Mouse (Mus musculus) forebrain, embryonic 11.5 days (tissue): ENCODE measurements at regions not wholly inside any gene's neighbourhood (a gene's known extent, or its start where the extent isn't known, plus 50 kb on each side); places are given as distances from the start of the nearest gene placed in this dataset.

Source experiments
- ATAC-seq: fragments of 200-750 bp; cut with Nextera tagmentation; replicated peaks from 2 replicates; pipeline ENCODE4 v1.8.0; 2017; ENCODE audit warnings: moderate TSS enrichment; ENCODE audit not compliant: low FRiP score
- DNase-seq: peaks from one replicate; pipeline ENCODE4 v3.0.0-alpha.2; 2017; ENCODE audit warnings: low spot score
- H3K27ac ChIP-seq: fragments of 300-500 bp; sonication (generic); 2 replicates; pipeline ENCODE4 v1.5.1; 2014; ENCODE audit warnings: low read depth, low read length
- H3K27me3 ChIP-seq: fragments of 300-500 bp; sonication (generic); 2 replicates; pipeline ENCODE4 v1.6.1; 2014; ENCODE audit warnings: mild to moderate bottlenecking, low read length, mixed read lengths; ENCODE audit not compliant: control insufficient read depth, insufficient read depth
- H3K36me3 ChIP-seq: fragments of 300-500 bp; sonication (generic); 2 replicates; pipeline ENCODE4 v1.6.1; 2014; ENCODE audit warnings: mild to moderate bottlenecking, low read length, moderate library complexity, mixed read lengths; ENCODE audit not compliant: control insufficient read depth, insufficient read depth
- H3K4me1 ChIP-seq: fragments of 300-500 bp; sonication (generic); replicated peaks from 2 replicates; pipeline ENCODE4 v1.6.1; 2014; ENCODE audit warnings: low read length, mixed read lengths; ENCODE audit not compliant: control insufficient read depth, insufficient read depth
- H3K4me2 ChIP-seq: fragments of 300-500 bp; sonication (generic); 2 replicates; pipeline ENCODE4 v1.6.1; 2014; ENCODE audit warnings: low read depth, mild to moderate bottlenecking, low read length, moderate library complexity, mixed read lengths; ENCODE audit not compliant: severe bottlenecking
- H3K4me3 ChIP-seq: fragments of 300-500 bp; sonication (generic); 2 replicates; pipeline ENCODE4 v1.5.1; 2014; ENCODE audit warnings: low read depth, low read length
- H3K9ac ChIP-seq: fragments of 300-500 bp; sonication (generic); 2 replicates; pipeline ENCODE4 v1.6.1; 2014; ENCODE audit warnings: low read length
- H3K9me3 ChIP-seq: fragments of 300-500 bp; sonication (generic); 2 replicates; pipeline ENCODE4 v1.6.1; 2016; ENCODE audit warnings: low read length, mixed read lengths; ENCODE audit not compliant: control insufficient read depth
- WGBS: fragments of 180-500 bp; shearing (Covaris S2); extraction: QIAGEN DNeasy Blood & Tissue Kit; methylation state at CpG from one replicate; pipeline ENCODE4 v1.1.7; 2014; 5-methylcytosine and 5-hydroxymethylcytosine counted together

GRCm38 (mm10) chr17:14578721-14579120 lies 115.3 kb downstream of the Thbs2 start:
- 94% methylated on average over 1 of the region's 1 CpGs for WGBS
- ATAC-seq (no peak), DNase-seq (no peak)

GRCm38 (mm10) chr17:14578194-14578593 lies 115.8 kb downstream of the Thbs2 start:
- Histone ChIP-seq H3K9ac (no peak overlapping the region), H3K4me1 (no peaks in the 10 kb centered on the region), H3K27me3 (no peaks in the 10 kb centered on the region), H3K9me3 (no peaks in the 10 kb centered on the region), H3K27ac (no peak overlapping the region), H3K4me2 (no peak overlapping the region), H3K36me3 (no peaks in the 10 kb centered on the region), H3K4me3 (no peak overlapping the region)
- WGBS: 56% methylated on average over 3 of the region's 3 CpGs
- ATAC-seq (no peak), DNase-seq (no peak)

More at GRCm38 (mm10) chr17:14578721-14579120, 115.3 kb downstream of the Thbs2 start:
- no peak overlapping the region for H3K4me3 ChIP-seq
- H3K36me3 ChIP-seq: no peaks in the 10 kb centered on the region
- H3K4me1 ChIP-seq: no peaks in the 10 kb centered on the region
- no peaks in the 10 kb centered on the region for H3K27me3 ChIP-seq
- H3K4me2 ChIP-seq: no peak overlapping the region
- no peak overlapping the region for H3K27ac ChIP-seq
- H3K9me3 ChIP-seq: no peaks in the 10 kb centered on the region
- H3K9ac ChIP-seq: no peak overlapping the region

- Histone ChIP-seq H3K4me3 (no peak overlapping the region), H3K9ac (no peak overlapping the region), H3K36me3 (no peaks in the 10 kb centered on the region), H3K9me3 (no peaks in the 10 kb centered on the region), H3K27ac (no peak overlapping the region), H3K4me1 (no peaks in the 10 kb centered on the region), H3K4me2 (no peak overlapping the region), H3K27me3 (no peaks in the 10 kb centered on the region)
- DNase-seq (no peak), ATAC-seq (no peak)
- WGBS: 89% methylated on average over 2 of the region's 2 CpGs
Observed at GRCm38 (mm10) chr17:14576159-14576558, 117.9 kb downstream of the Thbs2 start.

- ATAC-seq (no peak), DNase-seq (no peak)
- no peak overlapping the region for H3K4me2 ChIP-seq
- no peaks in the 10 kb centered on the region for H3K36me3 ChIP-seq
- no peaks in the 10 kb centered on the region for H3K9me3 ChIP-seq
- H3K4me1 ChIP-seq: no peaks in the 10 kb centered on the region
- H3K27me3 ChIP-seq: no peaks in the 10 kb centered on the region
- H3K9ac ChIP-seq: no peak overlapping the region
- no peak overlapping the region for H3K4me3 ChIP-seq
- H3K27ac ChIP-seq: no peak overlapping the region
- 92% methylated on average over 7 of the region's 7 CpGs for WGBS
Observed at GRCm38 (mm10) chr17:14571143-14571542, 122.9 kb downstream of the Thbs2 start.

- Histone ChIP-seq H3K36me3 (no peaks in the 10 kb centered on the region), H3K4me3 (no peak overlapping the region), H3K27me3 (no peaks in the 10 kb centered on the region), H3K9ac (no peak overlapping the region), H3K4me1 (no peaks in the 10 kb centered on the region), H3K27ac (no peak overlapping the region), H3K9me3 (no peaks in the 10 kb centered on the region), H3K4me2 (no peak overlapping the region)
- no peak for DNase-seq
- no peak for ATAC-seq
- 82% methylated on average over 6 of the region's 6 CpGs for WGBS
Observed at GRCm38 (mm10) chr17:14570266-14570775, 123.7 kb downstream of the Thbs2 start.

GRCm38 (mm10) chr17:14562191-14562590 lies 131.8 kb downstream of the Thbs2 start:
- 84% methylated on average over 6 of the region's 6 CpGs for WGBS
- no peaks in the 10 kb centered on the region for H3K4me1 ChIP-seq
- H3K27me3 ChIP-seq: no peaks in the 10 kb centered on the region
- DNase-seq (no peak), ATAC-seq (no peak)
- H3K9ac ChIP-seq: no peak overlapping the region
- no peak overlapping the region for H3K4me2 ChIP-seq
- no peaks in the 10 kb centered on the region for H3K9me3 ChIP-seq
- H3K27ac ChIP-seq: no peak overlapping the region
- H3K4me3 ChIP-seq: no peak overlapping the region
- no peaks in the 10 kb centered on the region for H3K36me3 ChIP-seq

GRCm38 (mm10) chr17:14557214-14557613 lies 136.8 kb downstream of the Thbs2 start:
- DNase-seq: no peak
- Histone ChIP-seq H3K4me2 (no peak overlapping the region), H3K4me3 (no peak overlapping the region), H3K9ac (no peak overlapping the region), H3K9me3 (no peaks in the 10 kb centered on the region), H3K4me1 (no peaks in the 10 kb centered on the region), H3K36me3 (no peaks in the 10 kb centered on the region), H3K27ac (no peak overlapping the region), H3K27me3 (no peaks in the 10 kb centered on the region)
- ATAC-seq: no peak

- Histone ChIP-seq H3K4me3 (no peak overlapping the region), H3K36me3 (no peaks in the 10 kb centered on the region), H3K4me1 (no peaks in the 10 kb centered on the region), H3K9ac (no peak overlapping the region), H3K27ac (no peak overlapping the region), H3K27me3 (no peaks in the 10 kb centered on the region), H3K9me3 (no peaks in the 10 kb centered on the region), H3K4me2 (no peak overlapping the region)
- ATAC-seq (no peak), DNase-seq (no peak)
- WGBS: 62% methylated on average over 3 of the region's 3 CpGs
Observed at GRCm38 (mm10) chr17:14553195-14553594, 140.8 kb downstream of the Thbs2 start.

GRCm38 (mm10) chr17:14552081-14552480 lies 142.0 kb downstream of the Thbs2 start:
- Histone ChIP-seq H3K4me2 (no peak overlapping the region), H3K27me3 (no peaks in the 10 kb centered on the region), H3K36me3 (no peaks in the 10 kb centered on the region), H3K27ac (no peak overlapping the region), H3K4me3 (no peak overlapping the region), H3K9me3 (no peaks in the 10 kb centered on the region), H3K9ac (no peak overlapping the region), H3K4me1 (no peaks in the 10 kb centered on the region)
- no peak for DNase-seq
- 78% methylated on average over 4 of the region's 4 CpGs for WGBS
- no peak for ATAC-seq
